Mouse (Mus musculus) CH12.LX (cell line): Measurements from ENCODE around the gene Rpl7l1. TPM values are rescaled to one million over a fixed set of nuclear protein-coding genes. Genes with fewer than 3 reads are reported as not detected.

ENCODE experiments used
- DNase-seq: peaks from one replicate; pipeline ENCODE4 v3.0.0-alpha.2; 2013; ENCODE audit errors: extremely low read depth
- H3K27ac ChIP-seq: 2 replicates; pipeline ENCODE4 v1.5.1; 2012; ENCODE audit warnings: low read depth, mild to moderate bottlenecking, control low read depth, moderate library complexity; ENCODE audit not compliant: insufficient read depth
- H3K27me3 ChIP-seq: replicated peaks from 2 replicates; pipeline ENCODE3; 2012; ENCODE audit warnings: inconsistent platforms
- H3K36me3 ChIP-seq, 2 experiments: replicated peaks in 1 of 2; 2 replicates each; pipeline versions ENCODE3 to v1.6.1; 2012; ENCODE audit warnings: inconsistent platforms in 1 of 2, low read length in 1 of 2, mild to moderate bottlenecking in 1 of 2, mixed read lengths in 1 of 2, moderate library complexity in 1 of 2; ENCODE audit not compliant: control insufficient read depth in 1 of 2, insufficient read depth in 1 of 2
- H3K4me1 ChIP-seq, 2 experiments: 2 replicates each; pipeline ENCODE4 v1.6.1; 2012; ENCODE audit warnings: inconsistent platforms in 1 of 2, moderate library complexity in 1 of 2; ENCODE audit not compliant: insufficient read depth in 2 of 2, control insufficient read depth in 1 of 2
- H3K4me2 ChIP-seq: 2 replicates; pipeline ENCODE4 v1.6.1; 2012; ENCODE audit warnings: low read depth, mild to moderate bottlenecking, control low read depth; ENCODE audit not compliant: poor library complexity, insufficient read depth, severe bottlenecking
- H3K4me3 ChIP-seq, 3 experiments: fragments of 150-350 bp in 1 of 3; sonication (generic) in 1 of 3; replicated peaks in 1 of 3; 2 replicates each; pipeline versions ENCODE3 to v1.5.1; 2011 to 2012; ENCODE audit warnings: low read depth in 2 of 3, low read length in 2 of 3, mild to moderate bottlenecking in 2 of 3, moderate library complexity in 2 of 3, control low read depth in 1 of 3, improper control_type of control experiment in 1 of 3, inconsistent platforms in 1 of 3, mixed read lengths in 1 of 3; ENCODE audit not compliant: poor library complexity in 1 of 3
- H3K79me2 ChIP-seq: replicated peaks from 2 replicates; pipeline ENCODE4 v1.6.1; 2012; ENCODE audit warnings: mild to moderate bottlenecking, moderate library complexity; ENCODE audit not compliant: control insufficient read depth, poor library complexity, insufficient read depth, severe bottlenecking; ENCODE audit errors: extremely low read depth
- H3K9ac ChIP-seq: 2 replicates; pipeline ENCODE4 v1.6.1; 2012; ENCODE audit warnings: low read depth, mild to moderate bottlenecking, control low read depth, moderate library complexity; ENCODE audit not compliant: insufficient read depth
- H3K9me3 ChIP-seq: replicated peaks from 2 replicates; pipeline ENCODE3; 2012; ENCODE audit warnings: low read length, inconsistent platforms, mixed read lengths
- BHLHE40 ChIP-seq: IDR thresholded peaks from 2 replicates; pipeline ENCODE4 v1.6.1; 2011; ENCODE audit warnings: mild to moderate bottlenecking, low read depth, low read length, improper control_type of control experiment
- CHD2 ChIP-seq: IDR thresholded peaks from 2 replicates; pipeline ENCODE4 v1.6.1; 2011; ENCODE audit warnings: low read length, improper control_type of control experiment
- CTCF ChIP-seq, 2 experiments: IDR thresholded peaks in 1 of 2; conservative IDR thresholded peaks in 1 of 2; 2 replicates each; pipeline ENCODE4 v1.5.1; 2011 to 2012; ENCODE audit warnings: low read depth in 2 of 2, low read length in 2 of 2, improper control_type of control experiment in 1 of 2, inconsistent platforms in 1 of 2, mild to moderate bottlenecking in 1 of 2, moderate library complexity in 1 of 2
- E2F4 ChIP-seq: IDR thresholded peaks from 2 replicates; pipeline ENCODE4 v1.6.1; 2011; ENCODE audit warnings: low read depth, low read length, improper control_type of control experiment; ENCODE audit not compliant: insufficient replicate concordance
- ETS1 ChIP-seq: conservative IDR thresholded peaks from 2 replicates; pipeline ENCODE4 v1.6.1; 2012; ENCODE audit warnings: low read depth, mild to moderate bottlenecking, inconsistent platforms, low read length, improper control_type of control experiment, moderate library complexity
- HCFC1 ChIP-seq: IDR thresholded peaks from 2 replicates; pipeline ENCODE4 v1.6.1; 2012; ENCODE audit warnings: low read depth, mild to moderate bottlenecking, inconsistent platforms, low read length, improper control_type of control experiment
- JUN ChIP-seq: IDR thresholded peaks from 2 replicates; pipeline ENCODE4 v1.6.1; 2011; ENCODE audit warnings: low read depth, mild to moderate bottlenecking, low read length, improper control_type of control experiment, moderate library complexity; ENCODE audit not compliant: insufficient read depth
- MAZ ChIP-seq: IDR thresholded peaks from 2 replicates; pipeline ENCODE4 v1.6.1; 2012; ENCODE audit warnings: low read depth, mild to moderate bottlenecking, inconsistent platforms, low read length, improper control_type of control experiment, moderate library complexity
- MXI1 ChIP-seq: IDR thresholded peaks from 2 replicates; pipeline ENCODE4 v1.6.1; 2011; ENCODE audit warnings: mild to moderate bottlenecking, low read depth, low read length, improper control_type of control experiment
- MYC ChIP-seq: IDR thresholded peaks from 2 replicates; pipeline ENCODE4 v1.6.1; 2011; ENCODE audit warnings: low read depth, mild to moderate bottlenecking, improper control_type of control experiment, low read length
- NELFE ChIP-seq: IDR thresholded peaks from 2 replicates; pipeline ENCODE4 v1.6.1; 2011; ENCODE audit warnings: low read depth, low read length, improper control_type of control experiment
- NRF1 ChIP-seq: IDR thresholded peaks from 2 replicates; pipeline ENCODE4 v1.6.1; 2014; ENCODE audit warnings: low read depth, mild to moderate bottlenecking, inconsistent platforms, low read length, improper control_type of control experiment, moderate library complexity
- POLR2AphosphoS2 ChIP-seq: IDR thresholded peaks from 2 replicates; pipeline ENCODE4 v1.6.1; 2011; ENCODE audit warnings: low read depth, low read length, improper control_type of control experiment
- RAD21 ChIP-seq: IDR thresholded peaks from 2 replicates; pipeline ENCODE4 v1.6.1; 2011; ENCODE audit warnings: low read depth, mild to moderate bottlenecking, low read length, improper control_type of control experiment, moderate library complexity
- SMC3 ChIP-seq: IDR thresholded peaks from 2 replicates; pipeline ENCODE4 v1.6.1; 2011; ENCODE audit warnings: low read depth, low read length, improper control_type of control experiment
- TBP ChIP-seq: conservative IDR thresholded peaks from 2 replicates; pipeline ENCODE4 v1.6.1; 2011; ENCODE audit warnings: low read depth, low read length, improper control_type of control experiment
- TCF12 ChIP-seq: IDR thresholded peaks from 2 replicates; pipeline ENCODE4 v1.6.1; 2014; ENCODE audit warnings: low read depth, mild to moderate bottlenecking, inconsistent platforms, low read length, improper control_type of control experiment
- UBTF ChIP-seq: IDR thresholded peaks from 2 replicates; pipeline ENCODE4 v1.6.1; 2012; ENCODE audit warnings: low read depth, mild to moderate bottlenecking, inconsistent platforms, low read length, improper control_type of control experiment, moderate library complexity
- USF1 ChIP-seq: IDR thresholded peaks from 2 replicates; pipeline ENCODE4 v1.6.1; 2014; ENCODE audit warnings: low read depth, mild to moderate bottlenecking, inconsistent platforms, low read length, improper control_type of control experiment
- ZKSCAN1 ChIP-seq: IDR thresholded peaks from 2 replicates; pipeline ENCODE4 v1.6.1; 2012; ENCODE audit warnings: low read depth, inconsistent platforms, low read length, improper control_type of control experiment, borderline replicate concordance
- ZNF384 ChIP-seq: IDR thresholded peaks from 2 replicates; pipeline ENCODE4 v1.6.1; 2012; ENCODE audit warnings: low read depth, low read length, improper control_type of control experiment, inconsistent platforms
- dilution Hi-C: fragments of 300-500 bp; cut with MboI; formaldehyde crosslinking; loops from 2 replicates; pipeline ENCODE4 v1.14.3; 2020; ENCODE audit warnings: low sequenced_read_pairs; ENCODE audit not compliant: extremely low pct_unique_long_range_greater_than_20kb, extremely low pct_ligation_motif_present
- in situ Hi-C: fragments of 300-500 bp; cut with MboI; formaldehyde crosslinking; loops from 3 replicates; pipeline ENCODE4 v1.14.3; 2019; ENCODE audit warnings: low sequenced_read_pairs, low pct_ligation_motif_present, low pct_unique_long_range_greater_than_20kb, mixed read lengths
- polyA plus RNA-seq: library from polyadenylated mRNA; unstranded; fragments of >175 nt; gene quantifications from 2 replicates; pipeline ENCODE4 v1.2.1, GENCODE M21; 2012; ENCODE audit warnings: low read depth; ENCODE audit not compliant: insufficient read length
- total RNA-seq, 2 experiments: library from RNA; depleted of rRNA; stranded (reverse); fragments of 300-350 nt in 1 of 2; fragments of >200 nt in 1 of 2; gene quantifications; 2 replicates each; pipeline ENCODE4 v1.2.3; 2012 to 2014

Gene Rpl7l1
- total and polyA plus RNA-seq, 3 experiments = 160 to 296 (median 261) TPM

DNA sequence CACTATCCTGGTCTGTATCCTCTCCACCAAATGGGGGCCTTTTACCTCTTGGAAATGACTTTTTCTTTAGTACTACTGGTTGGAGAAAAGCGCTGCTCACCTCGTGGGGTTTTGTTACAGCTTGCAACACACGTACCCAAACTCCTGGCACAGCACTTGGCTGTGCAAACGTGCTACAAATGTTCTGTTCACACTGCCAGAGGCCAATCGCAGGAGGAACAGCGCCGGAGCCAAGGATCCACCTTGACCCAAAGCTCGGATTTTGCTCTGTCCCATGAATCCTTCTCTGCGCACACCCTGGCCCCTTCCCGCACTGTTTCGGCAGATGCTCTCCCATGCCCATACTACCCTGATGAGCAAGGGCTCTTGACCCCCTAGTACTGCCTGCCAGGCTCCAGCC, 54.0 kb downstream of the Rpl7l1 start:
- in situ Hi-C loops (no loop called here), dilution Hi-C loops (no loop called here)
- Histone ChIP-seq H3K27me3 (no peaks in the 10 kb centered on the region), H3K4me2 (no peak overlapping the region), H3K79me2 (no peaks in the 10 kb centered on the region), H3K36me3 (peaks cover 21 to 47% of the 10 kb centered on the region in 2 experiments), H3K27ac (no peak overlapping the region), H3K9me3 (no peaks in the 10 kb centered on the region), H3K9ac (no peak overlapping the region), H3K4me1 (peaks cover 0 to 1% of the 10 kb centered on the region in 2 experiments; a peak in 2 of 4 replicates), H3K4me3 (no peak overlapping the region)
- no peak for DNase-seq
- TF ChIP-seq E2F4 = no peak
- TF ChIP-seq ZKSCAN1 = no peak
- TF ChIP-seq MYC = no peak
- no peak for TF ChIP-seq USF1
- no peak for TF ChIP-seq TBP
- TF ChIP-seq BHLHE40 = no peak
- no peak for TF ChIP-seq JUN
- TF ChIP-seq ETS1 = no peak
- no peak for TF ChIP-seq CHD2
- no peak for TF ChIP-seq UBTF
- no peak for TF ChIP-seq MAZ
- TF ChIP-seq NRF1 = no peak

- H3K9ac ChIP-seq = no peak overlapping the region
- no peak overlapping the region for H3K4me3 ChIP-seq
- no peaks in the 10 kb centered on the region for H3K79me2 ChIP-seq
- in situ Hi-C loops = no loop called here
- TF ChIP-seq HCFC1 (no peak), NELFE (no peak), SMC3 (peak; percentile 34), TCF12 (no peak), RAD21 (peak; percentile 25), CTCF (conservative IDR thresholded peaks at IDR 0.05 in 1 of 2, IDR thresholded peaks at IDR 0.05 in 1 of 2; ENCODE audit: low read depth in 2 of 2, low read length in 2 of 2) (peak in 1 of 2 experiments; percentile 41; a peak in 2 of 4 replicates), POLR2AphosphoS2 (no peak), ZNF384 (no peak), MXI1 (no peak)
- TF ChIP-seq, all 38 proteins: peak for 3
- H3K4me1 ChIP-seq = no peaks in the 10 kb centered on the region
- no peak overlapping the region for H3K4me2 ChIP-seq
- dilution Hi-C loops = no loop called here
- H3K27ac ChIP-seq = no peak overlapping the region
- DNase-seq = no peak
- H3K36me3 ChIP-seq = peaks cover 26 to 49% of the 10 kb centered on the region in 2 experiments
- no peaks in the 10 kb centered on the region for H3K27me3 ChIP-seq
- no peaks in the 10 kb centered on the region for H3K9me3 ChIP-seq
These were observed 54.5 kb downstream of the Rpl7l1 start for GRCm38 (mm10) chr17:46728021-46728420.
